Mouse (Mus musculus) CH12F3 (cell line): ENCODE results near the gene Sephs1.

Experiments
- in situ Hi-C: fragments of 300-500 bp; cut with MboI; formaldehyde crosslinking; loops from 2 replicates; pipeline ENCODE4 v1.14.3; 2020; ENCODE audit warnings: low sequenced_read_pairs

Sephs1 gene

GRCm38 (mm10) chr2:4881350-4882248 is at the start of gene Sephs1:
Sephs1 (plus strand) TSS chr2:4881564.
- in situ Hi-C loops, result no loop called here

GRCm38 (mm10) chr2:4832166-4832565 is 49.2 kb upstream of the Sephs1 start:
- in situ Hi-C loops, result no loop called here

GRCm38 (mm10) chr2:4849449-4849848 is 31.9 kb upstream of the Sephs1 start:
- in situ Hi-C loops, result no loop called here

- in situ Hi-C loops, result no loop called here
Observed at GRCm38 (mm10) chr2:4857186-4857585, 24.2 kb upstream of the Sephs1 start.

- in situ Hi-C loops, result no loop called here
Observed at GRCm38 (mm10) chr2:4858161-4858560, 23.2 kb upstream of the Sephs1 start.

GRCm38 (mm10) chr2:4864008-4864816 is 17.2 kb upstream of the Sephs1 start:
- in situ Hi-C loops, result loop anchor here (10.0 kb wide), 1 partner anchor 359 kb away; no protein-coding TSS in a partner anchor

GRCm38 (mm10) chr2:4864817-4865296 is 16.5 kb upstream of the Sephs1 start:
- in situ Hi-C loops, result loop anchor here (10.0 kb wide), 1 partner anchor 360 kb away; no protein-coding TSS in a partner anchor

GRCm38 (mm10) chr2:4868028-4868725 is 13.2 kb upstream of the Sephs1 start:
- in situ Hi-C loops, result loop anchor here (10.0 kb wide), 1 partner anchor 363 kb away; no protein-coding TSS in a partner anchor

- in situ Hi-C loops, result no loop called here
Observed at GRCm38 (mm10) chr2:4872740-4873139, 8.6 kb upstream of the Sephs1 start.

GRCm38 (mm10) chr2:4873331-4873730 is 8.0 kb upstream of the Sephs1 start:
- in situ Hi-C loops, result no loop called here

- in situ Hi-C loops, result no loop called here
Observed at GRCm38 (mm10) chr2:4875090-4875489, 6.3 kb upstream of the Sephs1 start.

GRCm38 (mm10) chr2:4876131-4876530 is 5.2 kb upstream of the Sephs1 start:
- in situ Hi-C loops, result no loop called here

GRCm38 (mm10) chr2:4880737-4881349 is 521 bp upstream of the Sephs1 start:
- in situ Hi-C loops, result no loop called here

- in situ Hi-C loops, result no loop called here
Observed at GRCm38 (mm10) chr2:4882249-4882791, 956 bp downstream of the Sephs1 start.

GRCm38 (mm10) chr2:4883009-4883704 is 1.8 kb downstream of the Sephs1 start:
- in situ Hi-C loops, result no loop called here

- in situ Hi-C loops, result no loop called here
Observed at GRCm38 (mm10) chr2:4886896-4887295, 5.5 kb downstream of the Sephs1 start.

- in situ Hi-C loops, result no loop called here
Observed at GRCm38 (mm10) chr2:4895598-4895997, 14.2 kb downstream of the Sephs1 start.

GRCm38 (mm10) chr2:4896970-4897369 is 15.6 kb downstream of the Sephs1 start:
- in situ Hi-C loops, result no loop called here

- in situ Hi-C loops, result no loop called here
Observed at GRCm38 (mm10) chr2:4900624-4901023, 19.3 kb downstream of the Sephs1 start.
